Mouse (Mus musculus): ENCODE measurements at regions not wholly inside any gene's neighbourhood (a gene's known extent, or its start where the extent isn't known, plus 50 kb on each side); places are given as distances from the start of the nearest gene placed in this dataset.
A peak's percentile ranks its signal among the peaks of the same experiment; 100 is the strongest.

- ATAC-seq (replicated peaks; ENCODE audit: low FRiP score, low read depth) (no peak), DNase-seq (ENCODE audit: low spot score) (peak; percentile 37)
- no peaks in the 10 kb centered on the region for H3K4me1 ChIP-seq (replicated peaks; ENCODE audit: insufficient read depth, low read length)
- TF ChIP-seq CTCF (IDR thresholded peaks at IDR 0.05; ENCODE audit: low read depth), result peak; percentile 50
- no peak overlapping the region for H3K4me3 ChIP-seq (replicated peaks; ENCODE audit: low read depth, low read length)
- peak overlapping the region; percentile 31; the same call in 1 of the 2 replicates for H3K4me2 ChIP-seq (ENCODE audit: low read length)
- H3K27ac ChIP-seq, result no peak overlapping the region
- H3K9me3 ChIP-seq (replicated peaks; ENCODE audit: low read length), result no peaks in the 10 kb centered on the region
- no peak overlapping the region for H3K9ac ChIP-seq (ENCODE audit: low read depth, low read length)
- no peaks in the 10 kb centered on the region for H3K27me3 ChIP-seq (ENCODE audit: insufficient read depth, low read length)
- 23% methylated on average over 13 of the region's 13 CpGs for WGBS
- H3K36me3 ChIP-seq (ENCODE audit: insufficient read depth, low read length), result no peaks in the 10 kb centered on the region
Observed at GRCm38 (mm10) chr2:160421216-160421911, 54.5 kb upstream of the Mafb start.

- no peak overlapping the region for H3K27ac ChIP-seq
- H3K27me3 ChIP-seq (ENCODE audit: insufficient read depth, low read length), result no peaks in the 10 kb centered on the region
- no peaks in the 10 kb centered on the region for H3K4me1 ChIP-seq (replicated peaks; ENCODE audit: insufficient read depth, low read length)
- DNase-seq (ENCODE audit: low spot score) (no peak), ATAC-seq (replicated peaks; ENCODE audit: low FRiP score, low read depth) (no peak)
- WGBS, result 90% methylated on average over 7 of the region's 7 CpGs
- no peaks in the 10 kb centered on the region for H3K9me3 ChIP-seq (replicated peaks; ENCODE audit: low read length)
- no peak overlapping the region for H3K4me2 ChIP-seq (ENCODE audit: low read length)
- no peak overlapping the region for H3K4me3 ChIP-seq (replicated peaks; ENCODE audit: low read depth, low read length)
- no peak for TF ChIP-seq CTCF (IDR thresholded peaks at IDR 0.05; ENCODE audit: low read depth)
- no peaks in the 10 kb centered on the region for H3K36me3 ChIP-seq (ENCODE audit: insufficient read depth, low read length)
- H3K9ac ChIP-seq (ENCODE audit: low read depth, low read length), result no peak overlapping the region
Observed at GRCm38 (mm10) chr2:160424491-160424890, 57.6 kb upstream of the Mafb start.

- ATAC-seq (replicated peaks; ENCODE audit: low FRiP score, low read depth) (no peak), DNase-seq (ENCODE audit: low spot score) (no peak)
- 50% methylated on average over 10 of the region's 10 CpGs for WGBS
- Histone ChIP-seq H3K27ac (no peak overlapping the region), H3K27me3 (ENCODE audit: insufficient read depth, low read length) (no peaks in the 10 kb centered on the region), H3K9ac (ENCODE audit: low read depth, low read length) (no peak overlapping the region), H3K4me1 (replicated peaks; ENCODE audit: insufficient read depth, low read length) (no peaks in the 10 kb centered on the region), H3K4me3 (replicated peaks; ENCODE audit: low read depth, low read length) (no peak overlapping the region), H3K9me3 (replicated peaks; ENCODE audit: low read length) (no peaks in the 10 kb centered on the region), H3K4me2 (ENCODE audit: low read length) (no peak overlapping the region), H3K36me3 (ENCODE audit: insufficient read depth, low read length) (no peaks in the 10 kb centered on the region)
- no peak for TF ChIP-seq CTCF (IDR thresholded peaks at IDR 0.05; ENCODE audit: low read depth)
Observed at GRCm38 (mm10) chr2:160427431-160427830, 60.6 kb upstream of the Mafb start.

- Histone ChIP-seq H3K4me2 (ENCODE audit: low read length) (no peak overlapping the region), H3K27ac (no peak overlapping the region), H3K27me3 (ENCODE audit: insufficient read depth, low read length) (no peaks in the 10 kb centered on the region), H3K36me3 (ENCODE audit: insufficient read depth, low read length) (no peaks in the 10 kb centered on the region), H3K9ac (ENCODE audit: low read depth, low read length) (no peak overlapping the region), H3K4me1 (replicated peaks; ENCODE audit: insufficient read depth, low read length) (no peaks in the 10 kb centered on the region), H3K4me3 (replicated peaks; ENCODE audit: low read depth, low read length) (no peak overlapping the region), H3K9me3 (replicated peaks; ENCODE audit: low read length) (no peaks in the 10 kb centered on the region)
- WGBS, result 11% methylated on average over 10 of the region's 10 CpGs
- DNase-seq (ENCODE audit: low spot score), result peak; percentile 86
- no peak; the same call in 1 of the 2 replicates for ATAC-seq (replicated peaks; ENCODE audit: low FRiP score, low read depth)
- TF ChIP-seq CTCF (IDR thresholded peaks at IDR 0.05; ENCODE audit: low read depth), result no peak
Observed at GRCm38 (mm10) chr2:160433252-160433651, 66.4 kb upstream of the Mafb start.

GRCm38 (mm10) chr2:160434701-160435100, 67.8 kb upstream of the Mafb start:
- no peaks in the 10 kb centered on the region for H3K27me3 ChIP-seq (ENCODE audit: insufficient read depth, low read length)
- DNase-seq (ENCODE audit: low spot score) (no peak), ATAC-seq (replicated peaks; ENCODE audit: low FRiP score, low read depth) (no peak)
- H3K27ac ChIP-seq, result no peak overlapping the region
- no peaks in the 10 kb centered on the region for H3K4me1 ChIP-seq (replicated peaks; ENCODE audit: insufficient read depth, low read length)
- H3K9ac ChIP-seq (ENCODE audit: low read depth, low read length), result no peak overlapping the region
- no peak overlapping the region for H3K4me3 ChIP-seq (replicated peaks; ENCODE audit: low read depth, low read length)
- no peaks in the 10 kb centered on the region for H3K9me3 ChIP-seq (replicated peaks; ENCODE audit: low read length)
- no peaks in the 10 kb centered on the region for H3K36me3 ChIP-seq (ENCODE audit: insufficient read depth, low read length)
- WGBS, result 74% methylated on average over 5 of the region's 5 CpGs
- TF ChIP-seq CTCF (IDR thresholded peaks at IDR 0.05; ENCODE audit: low read depth), result no peak
- no peak overlapping the region for H3K4me2 ChIP-seq (ENCODE audit: low read length)

GRCm38 (mm10) chr2:160435622-160436021, 68.8 kb upstream of the Mafb start:
- H3K9me3 ChIP-seq (replicated peaks; ENCODE audit: low read length), result no peaks in the 10 kb centered on the region
- H3K27me3 ChIP-seq (ENCODE audit: insufficient read depth, low read length), result no peaks in the 10 kb centered on the region
- H3K36me3 ChIP-seq (ENCODE audit: insufficient read depth, low read length), result no peaks in the 10 kb centered on the region
- DNase-seq (ENCODE audit: low spot score), result no peak
- no peak overlapping the region for H3K9ac ChIP-seq (ENCODE audit: low read depth, low read length)
- H3K4me3 ChIP-seq (replicated peaks; ENCODE audit: low read depth, low read length), result no peak overlapping the region
- no peak for TF ChIP-seq CTCF (IDR thresholded peaks at IDR 0.05; ENCODE audit: low read depth)
- ATAC-seq (replicated peaks; ENCODE audit: low FRiP score, low read depth), result no peak
- no peak overlapping the region for H3K27ac ChIP-seq
- no peak overlapping the region for H3K4me2 ChIP-seq (ENCODE audit: low read length)
- no peaks in the 10 kb centered on the region for H3K4me1 ChIP-seq (replicated peaks; ENCODE audit: insufficient read depth, low read length)
- 77% methylated on average over 3 of the region's 3 CpGs for WGBS

GRCm38 (mm10) chr2:160439028-160439427, 72.2 kb upstream of the Mafb start:
- H3K4me2 ChIP-seq (ENCODE audit: low read length), result no peak overlapping the region
- no peak overlapping the region for H3K4me3 ChIP-seq (replicated peaks; ENCODE audit: low read depth, low read length)
- no peaks in the 10 kb centered on the region for H3K9me3 ChIP-seq (replicated peaks; ENCODE audit: low read length)
- H3K9ac ChIP-seq (ENCODE audit: low read depth, low read length), result no peak overlapping the region
- 84% methylated on average over 2 of the region's 2 CpGs for WGBS
- H3K27me3 ChIP-seq (ENCODE audit: insufficient read depth, low read length), result no peaks in the 10 kb centered on the region
- H3K36me3 ChIP-seq (ENCODE audit: insufficient read depth, low read length), result no peaks in the 10 kb centered on the region
- no peak overlapping the region for H3K27ac ChIP-seq
- H3K4me1 ChIP-seq (replicated peaks; ENCODE audit: insufficient read depth, low read length), result no peaks in the 10 kb centered on the region
- TF ChIP-seq CTCF (IDR thresholded peaks at IDR 0.05; ENCODE audit: low read depth), result no peak
- DNase-seq (ENCODE audit: low spot score), result no peak
- ATAC-seq (replicated peaks; ENCODE audit: low FRiP score, low read depth), result no peak

Data from kidney, postnatal 0 days (tissue).